Mouse (Mus musculus) midbrain, postnatal 0 days (tissue): ENCODE data around the gene Txk. TPM values are rescaled to one million over a fixed set of nuclear protein-coding genes. Genes with fewer than 3 reads are reported as not detected.

Experiments
- ATAC-seq: fragments of 200-750 bp; cut with Nextera tagmentation; 2 replicates; pipeline ENCODE4 v1.8.0; 2017; ENCODE audit warnings: moderate number of reproducible peaks, mild to moderate bottlenecking, moderate TSS enrichment, moderate library complexity; ENCODE audit not compliant: low FRiP score
- DNase-seq: peaks from one replicate; pipeline ENCODE4 v3.0.0-alpha.2; 2015; ENCODE audit warnings: low spot score
- H3K27ac ChIP-seq: fragments of 300-500 bp; sonication (generic); 2 replicates; pipeline ENCODE4 v1.5.1; 2014; ENCODE audit warnings: low read depth, mild to moderate bottlenecking, low read length, mixed read lengths
- H3K27me3 ChIP-seq: fragments of 300-500 bp; sonication (generic); 2 replicates; pipeline ENCODE4 v1.6.1; 2014; ENCODE audit warnings: low read length, control low read depth, mixed read lengths; ENCODE audit not compliant: insufficient read depth
- H3K36me3 ChIP-seq: fragments of 300-500 bp; sonication (generic); 2 replicates; pipeline ENCODE4 v1.6.1; 2014; ENCODE audit warnings: low read length, control low read depth, mixed read lengths; ENCODE audit not compliant: insufficient read depth
- H3K4me1 ChIP-seq: fragments of 300-500 bp; sonication (generic); 2 replicates; pipeline ENCODE4 v1.6.1; 2014; ENCODE audit warnings: mild to moderate bottlenecking, control low read depth, antibody characterized with exemption, low read length, mixed read lengths; ENCODE audit not compliant: insufficient read depth
- H3K4me2 ChIP-seq: fragments of 300-500 bp; sonication (generic); 2 replicates; pipeline ENCODE4 v1.6.1; 2014; ENCODE audit warnings: low read depth, mild to moderate bottlenecking, low read length, mixed read lengths; ENCODE audit not compliant: poor library complexity, severe bottlenecking
- H3K4me3 ChIP-seq: fragments of 300-500 bp; sonication (generic); 2 replicates; pipeline ENCODE4 v1.5.1; 2014; ENCODE audit warnings: low read depth, mild to moderate bottlenecking, low read length, moderate library complexity
- H3K9ac ChIP-seq: fragments of 300-500 bp; sonication (generic); replicated peaks from 2 replicates; pipeline ENCODE4 v1.6.1; 2014; ENCODE audit warnings: mild to moderate bottlenecking, low read length, moderate library complexity, mixed read lengths; ENCODE audit not compliant: poor library complexity, severe bottlenecking
- H3K9me3 ChIP-seq: fragments of 300-500 bp; sonication (generic); 2 replicates; pipeline ENCODE4 v1.6.1; 2016; ENCODE audit warnings: low read length, control low read depth
- CTCF ChIP-seq: IDR thresholded peaks from 2 replicates; pipeline ENCODE4 v1.5.1; 2016; ENCODE audit warnings: antibody characterized with exemption, mild to moderate bottlenecking
- WGBS: fragments of 180-500 bp; shearing (Covaris S2); extraction: QIAGEN DNeasy Blood & Tissue Kit; methylation state at CpG from one replicate; pipeline ENCODE4 v1.1.7; 2014; 5-methylcytosine and 5-hydroxymethylcytosine counted together
- polyA plus RNA-seq: library from polyadenylated mRNA; unstranded; fragments of >200 nt; fragmentation: Nextera tagmentation; extraction: Ambion mirVana; gene quantifications from 2 replicates; pipeline ENCODE4 v1.2.1, GENCODE M21; 2015
- total RNA-seq: library from RNA; depleted of rRNA; stranded (reverse); fragments of >200 nt; gene quantifications from 2 replicates; pipeline ENCODE4 v1.2.3, GENCODE M21; 2014

Txk gene
- total and polyA plus RNA-seq, 2 experiments from 2014 or later: 0.05 to 0.14 TPM

DNA sequence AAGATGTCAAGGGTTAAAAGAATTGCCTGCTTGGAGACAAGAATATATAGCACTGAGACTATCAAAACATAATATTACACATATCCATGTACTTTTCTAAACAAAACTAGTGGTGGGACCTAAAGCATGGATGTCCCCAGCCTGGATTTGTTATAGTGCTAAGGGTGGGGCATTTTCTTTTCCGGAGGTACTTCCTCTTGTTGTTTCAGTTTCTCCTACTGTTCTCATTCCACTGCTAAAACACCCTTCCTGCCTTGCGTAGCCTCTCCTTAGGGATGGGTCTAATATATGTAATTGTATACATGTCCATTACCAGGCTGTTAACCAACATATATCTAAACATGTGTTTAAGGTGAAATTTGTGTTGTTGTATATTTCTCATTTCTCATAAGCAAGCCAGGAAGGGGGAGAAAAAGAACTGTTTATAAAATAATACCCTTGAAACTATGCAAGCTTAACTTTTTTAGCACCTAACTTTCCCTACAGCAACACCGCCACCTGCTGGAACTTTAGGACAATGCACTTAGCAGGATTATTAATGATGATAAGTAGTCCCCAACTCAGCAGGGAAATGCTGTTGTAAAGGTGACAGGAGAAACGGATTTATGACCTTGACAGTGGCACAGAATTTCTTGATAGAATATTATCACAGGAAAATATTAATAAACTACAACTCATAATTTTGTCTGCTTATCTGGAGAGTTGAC lies 41.9 kb downstream of the Txk start:
- DNase-seq (peak; percentile 82), ATAC-seq (no peak)
- H3K27me3 ChIP-seq: no peaks in the 10 kb centered on the region
- no peak overlapping the region for H3K27ac ChIP-seq
- H3K9me3 ChIP-seq: no peaks in the 10 kb centered on the region
- no peaks in the 10 kb centered on the region for H3K4me1 ChIP-seq
- H3K9ac ChIP-seq: no peak overlapping the region
- H3K4me3 ChIP-seq: no peak overlapping the region
- WGBS: 30% methylated on average over 4 of the region's 4 CpGs
- TF ChIP-seq CTCF: peak; percentile 97
- H3K4me2 ChIP-seq: no peak overlapping the region
- H3K36me3 ChIP-seq: no peaks in the 10 kb centered on the region

DNA sequence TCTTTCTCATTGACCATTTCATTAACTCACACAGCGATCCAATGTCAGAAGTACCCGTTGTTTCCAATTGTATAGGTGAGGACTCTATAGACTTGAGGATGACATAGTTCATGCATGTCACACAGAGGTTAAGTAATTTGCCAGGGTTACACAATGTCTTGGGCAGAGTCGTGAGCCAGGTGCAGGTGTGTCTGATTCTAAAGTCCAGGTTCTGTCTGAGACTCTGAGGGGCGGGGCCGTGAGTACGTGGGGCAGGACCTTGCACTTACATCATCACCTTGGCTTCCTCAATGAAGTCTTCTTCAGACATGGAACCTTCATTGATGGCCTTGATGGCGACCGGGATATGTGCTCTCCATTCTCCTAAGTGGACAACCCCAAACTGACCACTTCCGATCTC lies 42.6 kb downstream of the Txk start:
- Histone ChIP-seq H3K27me3 (no peaks in the 10 kb centered on the region), H3K9ac (no peak overlapping the region), H3K4me1 (no peaks in the 10 kb centered on the region), H3K27ac (no peak overlapping the region), H3K36me3 (no peaks in the 10 kb centered on the region), H3K4me2 (no peak overlapping the region), H3K9me3 (no peaks in the 10 kb centered on the region), H3K4me3 (no peak overlapping the region)
- ATAC-seq (no peak), DNase-seq (no peak)
- no peak for TF ChIP-seq CTCF
- 96% methylated on average over 9 of the region's 9 CpGs for WGBS

DNA sequence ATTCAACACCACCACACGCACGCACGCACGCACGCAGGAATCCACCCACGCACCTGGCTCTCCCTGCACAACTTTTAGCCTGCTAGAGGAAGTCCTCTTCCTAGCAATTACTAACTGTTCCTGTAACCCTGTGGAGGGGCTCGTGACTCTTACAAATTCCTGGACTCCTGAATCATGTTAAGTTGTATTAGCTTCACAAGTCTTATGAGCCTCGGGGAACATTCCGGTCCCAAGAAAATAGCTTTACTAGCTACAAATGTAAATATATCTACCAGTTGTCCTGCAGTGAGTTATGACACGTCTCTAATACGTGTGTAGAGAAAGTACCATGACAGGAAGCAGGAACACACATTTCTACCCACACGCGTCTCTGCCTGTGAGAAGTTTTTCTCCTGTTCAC lies 43.1 kb downstream of the Txk start:
- ATAC-seq (no peak), DNase-seq (no peak)
- Histone ChIP-seq H3K27ac (no peak overlapping the region), H3K9ac (no peak overlapping the region), H3K27me3 (no peaks in the 10 kb centered on the region), H3K9me3 (no peaks in the 10 kb centered on the region), H3K4me1 (no peaks in the 10 kb centered on the region), H3K36me3 (no peaks in the 10 kb centered on the region), H3K4me3 (no peak overlapping the region), H3K4me2 (no peak overlapping the region)
- TF ChIP-seq CTCF: no peak
- WGBS: 90% methylated on average over 13 of the region's 13 CpGs

DNA sequence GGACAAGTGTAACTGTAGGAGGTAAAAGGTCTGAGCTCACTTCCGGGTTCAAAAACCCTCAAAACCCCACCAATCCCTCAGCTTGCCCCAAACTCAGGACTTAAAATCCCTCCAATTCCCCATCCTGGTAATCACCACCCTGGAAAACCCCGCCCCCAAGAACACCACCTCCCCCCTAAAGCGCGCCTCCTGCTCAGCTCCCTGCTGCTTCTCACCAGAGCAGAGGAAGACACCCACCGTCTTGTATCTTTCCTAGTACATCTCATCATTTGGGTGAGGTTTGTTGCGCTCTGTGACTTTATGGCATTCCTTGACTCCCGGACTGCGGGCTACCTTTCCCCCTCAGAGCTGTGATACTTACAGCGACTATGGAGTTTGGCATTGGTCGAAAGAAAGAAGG lies 45.9 kb downstream of the Txk start:
- H3K27ac ChIP-seq: no peak overlapping the region
- H3K9me3 ChIP-seq: no peaks in the 10 kb centered on the region
- H3K4me2 ChIP-seq: no peak overlapping the region
- H3K36me3 ChIP-seq: no peaks in the 10 kb centered on the region
- H3K4me3 ChIP-seq: no peak overlapping the region
- H3K9ac ChIP-seq: no peak overlapping the region
- H3K4me1 ChIP-seq: no peaks in the 10 kb centered on the region
- ATAC-seq (no peak), DNase-seq (no peak)
- no peak for TF ChIP-seq CTCF
- WGBS: 68% methylated on average over 10 of the region's 10 CpGs
- H3K27me3 ChIP-seq: no peaks in the 10 kb centered on the region

DNA sequence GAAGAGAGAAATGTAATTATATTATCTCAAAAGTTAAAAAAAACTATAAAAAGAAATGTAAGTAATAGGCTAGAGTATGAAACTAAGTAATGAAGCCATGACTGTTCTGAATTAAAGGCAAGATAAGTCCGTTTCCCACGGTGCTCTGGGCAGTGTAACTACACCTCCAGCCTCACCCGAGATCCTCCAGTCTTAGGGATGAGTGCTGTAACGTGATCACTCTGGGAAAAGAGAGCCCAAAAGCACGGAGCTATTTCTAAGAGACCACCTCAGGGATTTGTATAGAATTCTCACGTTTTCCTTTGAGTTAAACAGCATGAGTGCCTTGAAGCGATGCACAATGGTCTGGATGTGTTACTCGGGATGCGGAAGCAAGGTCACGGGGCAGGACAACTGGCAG lies 46.5 kb downstream of the Txk start:
- H3K27ac ChIP-seq: no peak overlapping the region
- no peaks in the 10 kb centered on the region for H3K27me3 ChIP-seq
- no peak for DNase-seq
- H3K9ac ChIP-seq: no peak overlapping the region
- H3K4me1 ChIP-seq: no peaks in the 10 kb centered on the region
- no peak for TF ChIP-seq CTCF
- no peak for ATAC-seq
- no peak overlapping the region for H3K4me3 ChIP-seq
- H3K36me3 ChIP-seq: no peaks in the 10 kb centered on the region
- WGBS: 34% methylated on average over 10 of the region's 10 CpGs
- H3K4me2 ChIP-seq: no peak overlapping the region
- H3K9me3 ChIP-seq: no peaks in the 10 kb centered on the region

DNA sequence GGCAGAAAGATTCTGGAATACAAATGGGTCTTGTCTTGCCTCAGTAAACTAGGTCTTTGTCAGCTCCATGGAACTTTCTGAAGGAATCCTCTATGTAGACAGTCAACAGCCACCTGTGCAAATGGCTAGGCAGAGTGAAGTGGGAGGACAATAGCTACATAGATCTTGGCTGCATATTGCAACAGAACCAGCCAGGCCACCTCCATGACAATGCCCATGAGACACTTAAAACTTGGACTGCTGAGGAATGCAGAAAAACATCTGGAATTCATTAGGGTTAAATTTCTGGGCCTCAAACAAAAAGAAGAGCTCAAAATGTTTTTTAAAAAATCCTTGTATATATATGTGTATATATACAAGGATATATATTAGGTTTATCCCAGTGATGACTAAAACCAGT lies 50.4 kb downstream of the Txk start:
- no peaks in the 10 kb centered on the region for H3K36me3 ChIP-seq
- H3K4me1 ChIP-seq: 0 out of 2 replicates have a peak, but pooled peaks cover 6% of the 10 kb centered on the region
- ATAC-seq: no peak
- no peak overlapping the region for H3K4me2 ChIP-seq
- H3K4me3 ChIP-seq: no peak overlapping the region
- H3K9ac ChIP-seq: no peak overlapping the region
- no peak for TF ChIP-seq CTCF
- DNase-seq: no peak
- H3K9me3 ChIP-seq: no peaks in the 10 kb centered on the region
- H3K27ac ChIP-seq: no peak overlapping the region
- H3K27me3 ChIP-seq: no peaks in the 10 kb centered on the region
